Mouse (Mus musculus) intestine, postnatal 0 days (tissue): ENCODE data around the gene Sypl2. TPM values are rescaled to one million over a fixed set of nuclear protein-coding genes. Genes with fewer than 3 reads are reported as not detected.
A peak's percentile ranks its signal among the peaks of the same experiment; 100 is the strongest.

Source experiments
- ATAC-seq: fragments of 200-750 bp; cut with Nextera tagmentation; 2 replicates; pipeline ENCODE4 v1.8.0; 2017; ENCODE audit warnings: mild to moderate bottlenecking, moderate TSS enrichment, moderate library complexity
- H3K27ac ChIP-seq: fragments of 300-500 bp; sonication (generic); 2 replicates; pipeline ENCODE4 v1.5.1; 2014; ENCODE audit warnings: mild to moderate bottlenecking, low read depth, low read length, moderate library complexity
- H3K27me3 ChIP-seq: fragments of 300-500 bp; sonication (generic); replicated peaks from 2 replicates; pipeline ENCODE4 v1.6.1; 2014; ENCODE audit warnings: low read length, mixed read lengths; ENCODE audit not compliant: control insufficient read depth, insufficient read depth
- H3K36me3 ChIP-seq: fragments of 300-500 bp; sonication (generic); 2 replicates; pipeline ENCODE4 v1.6.1; 2014; ENCODE audit warnings: mild to moderate bottlenecking, moderate library complexity; ENCODE audit not compliant: control insufficient read depth, insufficient read depth
- H3K4me1 ChIP-seq: fragments of 300-500 bp; sonication (generic); replicated peaks from 2 replicates; pipeline ENCODE4 v1.6.1; 2014; ENCODE audit warnings: antibody characterized with exemption, low read length, mixed read lengths; ENCODE audit not compliant: control insufficient read depth, insufficient read depth
- H3K4me2 ChIP-seq: fragments of 300-500 bp; sonication (generic); replicated peaks from 2 replicates; pipeline ENCODE4 v1.6.1; 2014; ENCODE audit warnings: low read depth, mild to moderate bottlenecking, moderate library complexity
- H3K4me3 ChIP-seq: fragments of 300-500 bp; sonication (generic); 2 replicates; pipeline ENCODE4 v1.5.1; 2014; ENCODE audit warnings: low read depth, low read length
- H3K9ac ChIP-seq: fragments of 300-500 bp; sonication (generic); 2 replicates; pipeline ENCODE4 v1.6.1; 2014; ENCODE audit warnings: mild to moderate bottlenecking, low read depth, low read length
- H3K9me3 ChIP-seq: fragments of 300-500 bp; sonication (generic); 2 replicates; pipeline ENCODE4 v1.6.1; 2016; ENCODE audit warnings: mixed run types; ENCODE audit not compliant: control insufficient read depth
- CTCF ChIP-seq: sonication (generic); IDR thresholded peaks from 2 replicates; pipeline ENCODE4 v1.5.1; 2016; ENCODE audit warnings: low read depth, mild to moderate bottlenecking, control low read depth, antibody characterized with exemption, moderate library complexity
- WGBS: fragments of 180-500 bp; shearing (Covaris S2); extraction: QIAGEN DNeasy Blood & Tissue Kit; methylation state at CpG from one replicate; pipeline ENCODE4 v1.1.7; 2014; 5-methylcytosine and 5-hydroxymethylcytosine counted together
- polyA plus RNA-seq: library from polyadenylated mRNA; unstranded; fragments of >200 nt; fragmentation: Nextera tagmentation; extraction: Ambion mirVana; gene quantifications from 2 replicates; pipeline ENCODE4 v1.2.1, GENCODE M21; 2015

The Sypl2 gene
- polyA plus RNA-seq, 1 experiment from 2014 or later: 0.51 TPM

GRCm38 (mm10) chr3:108193686-108194085 lies 32.8 kb downstream of the Sypl2 start:
- H3K36me3 ChIP-seq: peaks cover 8% of the 10 kb centered on the region; the same call in 1 of the 2 replicates
- TF ChIP-seq CTCF: no peak
- H3K27ac ChIP-seq: no peak overlapping the region
- ATAC-seq: no peak
- H3K27me3 ChIP-seq: no peaks in the 10 kb centered on the region
- H3K9me3 ChIP-seq: no peaks in the 10 kb centered on the region
- no peak overlapping the region for H3K9ac ChIP-seq
- H3K4me3 ChIP-seq: no peak overlapping the region
- WGBS: 54% methylated on average over 4 of the region's 4 CpGs
- no peaks in the 10 kb centered on the region for H3K4me1 ChIP-seq
- no peak overlapping the region for H3K4me2 ChIP-seq

- H3K27ac ChIP-seq: no peak overlapping the region
- no peak overlapping the region for H3K9ac ChIP-seq
- no peaks in the 10 kb centered on the region for H3K27me3 ChIP-seq
- TF ChIP-seq CTCF: no peak
- peak overlapping the region; percentile 28; the same call in 1 of the 2 replicates for H3K4me2 ChIP-seq
- H3K36me3 ChIP-seq: no peaks in the 10 kb centered on the region; the same call in 1 of the 2 replicates
- H3K4me3 ChIP-seq: no peak overlapping the region
- 0 out of 2 replicates have a peak, but pooled peaks cover 2% of the 10 kb centered on the region for H3K4me1 ChIP-seq
- H3K9me3 ChIP-seq: no peaks in the 10 kb centered on the region
- WGBS: 31% methylated on average over 5 of the region's 5 CpGs
- ATAC-seq: no peak
These were observed 36.6 kb downstream of the Sypl2 start for GRCm38 (mm10) chr3:108189897-108190296.

GRCm38 (mm10) chr3:108188716-108189490 lies 37.5 kb downstream of the Sypl2 start:
- Histone ChIP-seq H3K27ac (no peak overlapping the region), H3K9me3 (no peaks in the 10 kb centered on the region), H3K4me1 (0 out of 2 replicates have a peak, but pooled peaks cover 2% of the 10 kb centered on the region), H3K4me3 (no peak overlapping the region), H3K27me3 (no peaks in the 10 kb centered on the region), H3K36me3 (no peaks in the 10 kb centered on the region; the same call in 1 of the 2 replicates), H3K4me2 (no peak overlapping the region), H3K9ac (no peak overlapping the region)
- WGBS: 82% methylated on average over 9 of the region's 9 CpGs
- TF ChIP-seq CTCF: no peak
- ATAC-seq: no peak

GRCm38 (mm10) chr3:108187111-108187795 lies 39.2 kb downstream of the Sypl2 start:
- Histone ChIP-seq H3K4me3 (no peak overlapping the region; the same call in 1 of the 2 replicates), H3K36me3 (no peaks in the 10 kb centered on the region; the same call in 1 of the 2 replicates), H3K9ac (no peak overlapping the region), H3K27me3 (no peaks in the 10 kb centered on the region), H3K27ac (no peak overlapping the region), H3K4me1 (0 out of 2 replicates have a peak, but pooled peaks cover 2% of the 10 kb centered on the region), H3K9me3 (no peaks in the 10 kb centered on the region), H3K4me2 (peak overlapping the region; percentile 92)
- no peak for TF ChIP-seq CTCF
- 78% methylated on average over 20 of the region's 20 CpGs for WGBS
- no peak for ATAC-seq

GRCm38 (mm10) chr3:108186098-108187047 lies 40.1 kb downstream of the Sypl2 start, which contains the start of gene Amigo1:
Amigo1 (plus strand) TSS chr3:108186335.
- 0 out of 2 replicates have a peak, but pooled peaks cover 2% of the 10 kb centered on the region for H3K4me1 ChIP-seq
- ATAC-seq: peak; percentile 58
- 3% methylated on average over 91 of the region's 100 CpGs for WGBS
- H3K27ac ChIP-seq: no peak within 1 kb of the TSS
- peak within 1 kb of the TSS; percentile 71 for H3K4me3 ChIP-seq
- H3K9me3 ChIP-seq: no peaks in the 10 kb centered on the region
- TF ChIP-seq CTCF: no peak
- peak within 1 kb of the TSS; percentile 67 for H3K9ac ChIP-seq
- H3K4me2 ChIP-seq: peak within 1 kb of the TSS; percentile 92
- no peaks in the 10 kb centered on the region; the same call in 1 of the 2 replicates for H3K36me3 ChIP-seq
- no peaks in the 10 kb centered on the region for H3K27me3 ChIP-seq
